Mouse (Mus musculus) right cerebral cortex, postnatal 10 days (tissue): ENCODE results near the gene Cyp2j5.
A peak's percentile ranks its signal among the peaks of the same experiment; 100 is the strongest.
"Not testable (repeated sequence)": the region's sequence is repeated elsewhere in the genome, so short reads cannot be mapped to it uniquely, and the experiment has no call there.

ENCODE experiments used
- DNase-seq, 2 experiments: peaks; one replicate each; pipeline ENCODE4 v3.0.0; 2021; ENCODE audit warnings: low spot score in 2 of 2

Gene Cyp2j5

DNA sequence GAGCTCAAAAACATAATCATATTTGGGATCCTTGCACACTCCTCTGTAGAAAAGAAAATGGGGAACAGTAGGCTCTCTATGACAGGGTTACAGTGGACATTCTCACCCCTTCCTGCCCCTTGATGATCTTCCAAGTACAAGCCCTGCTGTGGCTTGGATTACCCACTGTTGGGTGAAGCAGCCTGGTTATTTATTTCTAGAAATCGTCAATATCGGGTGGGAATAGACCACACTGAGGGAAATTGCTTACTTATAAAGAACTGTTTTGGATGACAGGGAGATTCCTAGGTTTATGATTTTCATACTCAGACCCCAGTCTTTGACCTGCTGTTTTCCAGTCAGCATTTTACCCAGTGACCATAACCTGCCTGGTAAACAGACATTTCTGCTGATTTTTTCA lies at the start of gene Cyp2j5:
Cyp2j5 (minus strand) TSS at position 164 of the 400 bp plus-strand sequence.
- DNase-seq = no peak

DNA sequence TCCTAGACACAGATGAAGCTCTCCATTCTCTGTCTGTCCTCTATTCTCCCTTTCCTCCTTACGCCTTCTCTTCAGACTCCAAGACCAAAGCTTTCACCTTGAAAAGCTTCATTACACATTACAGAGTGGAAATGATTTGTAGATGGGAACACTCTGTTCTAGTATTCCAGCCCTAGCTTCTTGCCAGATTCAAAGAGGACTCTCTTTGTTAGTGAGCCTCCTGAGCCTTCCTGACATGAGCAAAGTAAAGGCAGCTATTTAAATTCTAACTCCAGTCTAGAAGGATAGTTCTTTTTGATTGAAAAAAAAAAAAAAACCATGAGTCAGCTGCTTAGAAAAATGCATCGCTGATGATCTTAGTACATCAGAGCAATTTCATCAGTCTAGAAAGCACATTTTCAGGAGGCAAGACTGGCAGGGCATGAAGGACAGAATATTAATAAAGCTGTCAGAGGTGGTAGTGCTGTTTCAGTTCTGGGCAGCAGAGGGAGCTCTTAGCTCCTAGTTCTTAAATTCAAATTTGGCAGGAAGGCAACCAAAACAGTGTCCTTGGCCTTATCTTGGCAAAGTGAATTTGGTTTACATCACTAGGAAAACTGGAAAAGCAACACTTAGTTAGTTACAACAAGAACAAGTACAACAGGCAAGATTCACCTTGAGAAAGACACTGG lies 41.5 kb upstream of the Cyp2j5 start:
- DNase-seq = peak; percentile 70 to 77

DNA sequence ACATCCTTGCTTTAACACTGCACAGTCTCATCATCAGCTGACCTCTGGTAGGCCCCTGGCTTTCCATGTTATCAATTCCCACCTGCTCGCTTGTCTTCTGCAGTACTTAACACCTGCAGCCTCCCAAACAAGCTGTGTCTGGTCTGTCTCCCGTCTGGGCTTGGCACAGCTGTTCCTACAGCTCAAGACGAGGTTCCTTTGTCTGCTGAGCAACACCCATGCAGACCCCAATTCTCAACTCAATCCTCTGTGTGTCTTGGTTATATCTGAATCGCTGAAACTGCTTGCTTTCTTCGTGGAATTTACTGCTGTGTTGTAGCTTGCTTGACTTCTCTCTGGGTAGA lies 34.2 kb upstream of the Cyp2j5 start:
- no peak for DNase-seq

DNA sequence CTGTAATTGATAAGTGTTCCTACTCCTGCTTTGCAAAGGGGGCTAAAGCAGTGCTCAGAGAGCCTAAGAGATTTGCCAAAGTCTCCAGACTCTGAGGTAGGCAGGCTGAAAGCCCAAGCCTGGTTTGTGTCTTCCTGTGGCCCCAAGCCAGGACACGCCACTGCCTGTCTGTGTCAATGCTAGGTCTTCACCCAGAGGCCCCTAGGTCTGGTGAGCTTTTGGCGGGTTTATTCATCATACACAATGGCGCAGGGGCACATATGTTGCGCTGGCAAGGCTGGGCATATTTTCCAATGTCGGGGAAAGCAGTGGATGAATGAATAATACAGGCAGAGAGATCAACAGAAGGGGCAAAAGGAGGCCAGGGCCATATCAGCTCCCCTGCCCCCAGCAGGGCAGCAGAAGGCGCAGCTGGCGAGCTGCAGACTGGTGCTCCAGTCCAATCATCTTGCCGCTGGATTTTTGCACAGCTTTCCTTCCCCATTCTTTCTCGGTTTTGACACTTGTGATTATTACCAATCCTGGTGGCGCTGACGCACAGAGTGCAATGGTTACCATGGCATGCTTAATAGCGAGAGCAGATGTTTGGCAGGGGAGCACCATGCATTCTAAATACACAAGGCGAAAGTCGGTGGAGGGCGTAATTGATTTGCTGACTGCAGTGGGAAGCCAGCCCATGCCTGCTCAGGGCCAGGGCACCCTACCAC lies 33.7 kb upstream of the Cyp2j5 start:
- peak; percentile 42 to 62 for DNase-seq

DNA sequence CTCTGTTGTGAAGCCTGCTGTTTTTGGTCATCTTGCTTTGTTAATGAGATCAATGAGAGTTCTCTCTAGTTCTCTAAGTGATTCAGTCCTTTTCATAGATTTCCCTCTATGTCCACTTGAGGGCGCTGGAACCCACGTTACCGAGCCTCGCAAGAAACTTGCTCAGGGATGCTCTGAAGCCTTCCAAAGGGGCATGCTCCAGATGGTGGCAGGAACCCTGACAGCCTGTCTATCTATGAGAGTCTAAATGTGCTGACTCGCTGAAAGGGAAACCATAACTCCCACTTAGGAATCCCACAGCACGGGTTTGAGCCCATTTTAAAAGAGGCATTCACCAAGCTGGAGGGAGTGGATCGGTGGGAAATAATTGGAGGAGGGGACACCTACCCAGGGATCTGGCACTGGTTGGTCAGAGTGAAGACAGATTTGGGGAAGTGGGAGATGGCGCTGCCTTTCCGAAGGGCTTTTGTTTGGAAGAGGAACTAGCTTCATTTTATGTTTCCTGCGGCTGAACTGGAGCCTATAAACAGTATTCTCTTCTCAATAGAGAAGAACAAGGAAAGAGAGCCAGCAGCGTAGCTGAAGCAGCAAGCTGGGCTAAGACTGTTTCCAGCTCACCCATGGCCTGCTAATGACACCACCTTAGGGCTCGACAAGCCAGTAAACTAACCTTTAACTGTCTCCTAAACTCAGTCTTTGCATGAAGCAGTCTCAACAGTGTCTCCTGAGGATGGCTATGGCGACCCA lies 32.8 kb upstream of the Cyp2j5 start:
- peak; percentile 83 to 85 for DNase-seq

DNA sequence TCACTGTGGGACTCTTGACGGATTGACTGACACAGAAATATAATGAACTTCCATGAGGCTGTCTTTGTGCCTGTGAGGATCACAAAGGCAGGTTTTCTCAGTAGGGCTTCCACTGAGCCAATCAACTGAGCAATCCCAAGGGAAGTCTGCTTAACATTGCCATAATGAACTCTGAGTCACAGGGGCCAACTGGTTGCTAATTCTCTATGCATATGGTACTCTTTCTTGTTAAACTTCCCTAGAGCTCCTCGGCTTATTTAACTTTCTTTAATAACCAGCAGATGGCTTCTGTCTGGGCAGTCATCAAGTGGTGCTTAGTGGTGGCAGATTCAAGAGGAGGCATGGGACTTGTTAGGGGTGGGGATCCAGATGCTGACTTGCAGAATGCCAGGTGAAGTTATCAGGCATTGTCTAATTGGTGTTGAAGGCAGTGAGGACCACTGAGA lies 23.4 kb upstream of the Cyp2j5 start:
- no peak for DNase-seq

DNA sequence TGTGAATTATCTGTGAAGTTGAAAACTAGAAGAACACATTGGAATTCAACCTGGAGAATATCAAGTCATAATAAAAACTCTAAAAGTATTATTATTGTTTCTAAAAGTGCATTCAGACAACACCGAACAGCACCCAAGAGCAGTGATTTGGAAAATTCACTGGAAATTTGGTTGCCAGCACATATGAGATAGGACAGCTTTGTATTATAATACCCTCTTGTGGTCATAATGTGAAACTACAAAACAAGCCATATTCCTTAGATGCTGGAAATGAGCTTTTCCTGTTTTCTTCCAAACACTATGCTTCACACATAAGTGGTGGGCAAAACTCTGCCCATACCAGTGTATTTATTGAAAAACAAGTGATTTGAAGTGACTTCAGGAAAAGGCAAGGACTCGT lies 19.5 kb upstream of the Cyp2j5 start:
- no peak for DNase-seq

DNA sequence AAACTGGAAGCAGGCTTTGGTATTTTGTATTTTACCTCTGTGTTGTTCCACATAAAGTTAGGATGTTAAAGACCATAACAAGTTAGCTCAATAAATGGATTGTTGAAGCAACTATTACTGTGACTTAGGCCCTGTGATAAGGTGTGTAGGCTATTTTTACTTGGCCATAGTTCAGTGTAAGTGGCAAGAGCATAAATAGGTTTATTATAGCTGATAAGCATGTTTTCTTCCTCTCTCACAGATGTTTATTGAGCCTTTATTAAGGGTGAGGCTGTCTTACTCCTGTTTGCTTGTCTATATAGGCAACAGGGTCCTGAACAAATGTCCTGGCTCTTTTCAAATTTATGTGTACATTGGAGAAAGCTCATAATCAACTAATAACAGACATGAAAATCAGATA lies 17.0 kb upstream of the Cyp2j5 start:
- no peak for DNase-seq

DNA sequence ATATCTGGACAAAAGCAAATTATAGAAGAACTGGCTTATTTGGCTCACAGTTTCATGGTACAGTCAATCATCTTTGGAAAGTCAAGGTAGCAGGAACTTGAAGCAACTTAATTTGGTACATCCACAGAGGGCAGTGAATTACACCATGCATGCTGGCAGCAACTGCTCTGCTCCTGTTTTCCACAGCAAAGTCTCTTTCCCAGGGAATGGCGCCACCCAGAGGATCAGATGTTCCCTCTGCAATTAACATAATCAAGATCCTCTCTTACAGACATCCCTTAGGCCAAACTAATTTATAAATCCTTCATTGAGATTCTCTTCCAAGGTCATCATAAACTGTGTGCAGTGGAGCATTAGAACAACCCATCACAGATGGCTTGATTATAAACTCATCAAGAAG lies 16.3 kb upstream of the Cyp2j5 start:
- peak; percentile 28 to 60 for DNase-seq

DNA sequence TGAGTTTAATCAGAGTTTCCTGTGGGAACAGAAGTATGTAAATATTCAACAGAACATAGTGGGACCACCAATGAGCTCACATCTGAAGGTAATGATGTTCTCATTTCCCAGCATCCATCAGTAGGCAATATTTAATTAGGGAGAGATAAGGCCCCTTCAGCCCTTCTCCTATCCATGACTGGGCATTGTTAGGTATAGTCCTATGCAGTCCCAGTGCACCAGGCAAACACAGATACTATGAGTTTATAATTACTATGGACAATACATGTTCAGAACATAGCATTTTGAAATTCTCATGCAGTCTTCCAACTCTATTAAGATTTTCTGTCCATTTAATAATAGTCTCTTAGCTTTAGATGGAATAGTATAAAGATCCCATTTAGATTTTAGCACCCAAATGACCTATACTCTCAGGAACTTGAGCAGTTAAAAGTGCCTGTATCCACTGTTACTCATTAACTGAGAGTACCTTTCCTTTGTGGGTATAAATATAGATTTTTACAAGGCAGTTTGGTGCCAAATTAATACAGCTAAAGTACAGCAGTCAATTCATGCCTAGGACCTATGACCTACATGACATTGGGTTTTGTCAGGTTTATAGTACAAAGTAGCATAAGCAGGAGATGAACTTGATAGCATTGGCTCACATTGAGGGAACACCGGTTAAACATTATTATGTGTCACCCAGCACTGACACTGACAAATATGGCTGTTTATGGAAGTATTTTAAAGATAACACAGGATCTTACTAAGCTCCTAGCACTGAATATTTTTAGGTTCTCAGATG lies 907 bp upstream of the Cyp2j5 start:
- DNase-seq = no peak

DNA sequence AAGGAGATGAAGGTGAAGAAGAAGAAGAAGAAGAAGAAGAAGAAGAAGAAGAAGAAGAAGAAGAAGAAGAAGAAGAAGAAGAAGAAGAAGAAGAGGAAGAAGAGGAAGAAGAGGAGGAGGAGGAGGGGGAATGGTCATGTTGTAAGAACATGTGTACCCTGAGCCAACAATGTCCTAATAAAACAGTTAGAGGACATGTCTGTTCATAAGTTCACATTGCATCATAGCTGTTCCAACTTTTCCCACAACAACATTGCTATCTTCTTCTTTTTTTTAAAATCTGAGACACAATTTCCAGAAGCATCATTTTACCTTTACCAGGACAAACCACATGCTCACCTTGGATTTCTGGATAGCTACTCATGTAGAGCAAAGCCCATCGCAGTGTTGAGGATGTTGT lies 28.5 kb downstream of the Cyp2j5 start:
- DNase-seq = no peak

DNA sequence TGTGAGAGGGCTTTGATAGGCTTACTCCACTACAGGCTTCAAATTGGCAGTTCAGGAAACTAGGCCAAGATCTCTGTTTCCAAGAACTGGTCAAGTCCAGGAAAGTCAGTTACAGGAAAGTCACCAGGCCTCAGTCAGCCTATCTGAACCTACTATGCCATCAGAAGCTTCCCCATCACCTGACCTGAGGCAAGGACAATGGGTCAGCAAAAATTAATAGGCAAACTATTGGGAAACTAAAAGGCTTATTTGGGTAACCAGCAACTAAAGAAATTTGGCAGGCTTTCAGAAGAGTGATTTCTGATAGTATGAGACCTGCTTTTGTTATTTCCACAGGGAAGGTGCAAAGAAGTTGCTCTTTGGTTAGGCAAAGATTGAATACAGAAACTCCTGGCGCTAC lies 41.5 kb downstream of the Cyp2j5 start:
- no peak for DNase-seq

DNA sequence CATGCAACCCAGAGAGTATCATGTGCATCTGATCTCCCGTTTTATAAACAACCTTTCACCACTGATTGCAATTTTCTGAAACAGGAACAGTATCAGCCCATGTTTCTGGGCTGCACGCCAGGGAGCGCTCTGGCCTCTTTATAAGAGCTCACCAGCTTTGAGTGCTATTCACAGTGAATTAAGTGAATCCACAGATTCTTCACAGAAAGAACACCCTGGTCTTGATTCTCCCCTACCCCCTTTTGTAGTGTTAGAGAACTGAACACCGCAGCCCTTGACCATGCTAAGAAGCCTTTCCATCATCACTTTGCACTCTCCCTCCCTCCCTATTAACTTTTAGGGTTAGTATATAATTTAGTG lies 72.2 kb downstream of the Cyp2j5 start:
- peak; percentile 86 to 87 for DNase-seq

DNA sequence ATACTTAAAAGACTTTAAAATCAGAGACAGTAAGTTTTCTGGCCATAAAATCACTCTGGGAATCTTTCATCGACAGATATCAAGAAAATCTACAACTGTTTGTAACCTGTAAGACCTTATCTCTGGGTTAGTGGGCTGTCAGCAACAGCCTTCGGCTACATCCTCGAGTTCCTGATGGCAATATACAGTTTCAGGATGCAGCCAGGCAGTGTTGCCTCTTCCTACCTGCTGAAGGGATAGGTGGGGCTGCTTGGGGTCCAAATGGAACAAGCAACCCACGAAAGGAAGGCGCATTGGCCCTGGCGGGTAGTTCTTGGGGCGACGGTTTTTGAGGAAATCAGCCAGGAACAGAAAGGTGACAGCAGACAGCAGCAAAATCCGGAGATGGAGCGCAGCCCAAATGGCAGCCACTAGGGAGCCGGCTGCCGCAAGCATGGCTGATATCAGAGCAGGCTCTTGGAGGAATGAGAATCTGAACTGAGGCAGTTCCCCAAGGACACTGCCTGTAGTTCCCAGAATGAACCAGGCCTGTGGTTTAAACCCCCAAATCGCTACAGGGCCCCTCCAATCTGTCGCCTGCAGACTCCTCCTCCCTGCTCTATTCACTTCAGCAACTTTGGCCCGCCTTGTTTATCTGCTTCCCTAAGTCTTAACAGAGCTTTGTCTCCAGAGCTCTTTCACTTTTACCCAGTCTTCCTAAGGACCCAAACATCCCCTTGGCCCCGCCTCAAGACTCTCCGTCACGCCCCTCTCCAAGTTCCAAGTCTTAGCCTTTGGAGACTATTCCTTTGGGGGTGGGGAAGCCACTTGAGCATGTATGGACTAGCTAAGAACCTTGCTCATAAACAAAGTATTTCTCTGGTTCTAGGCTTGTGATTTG lies 72.8 kb downstream of the Cyp2j5 start, which contains the start of gene Cyp2j9:
Cyp2j9 (minus strand) TSS at position 668 of the 880 bp plus-strand sequence.
- DNase-seq = peak; percentile 63 to 70

DNA sequence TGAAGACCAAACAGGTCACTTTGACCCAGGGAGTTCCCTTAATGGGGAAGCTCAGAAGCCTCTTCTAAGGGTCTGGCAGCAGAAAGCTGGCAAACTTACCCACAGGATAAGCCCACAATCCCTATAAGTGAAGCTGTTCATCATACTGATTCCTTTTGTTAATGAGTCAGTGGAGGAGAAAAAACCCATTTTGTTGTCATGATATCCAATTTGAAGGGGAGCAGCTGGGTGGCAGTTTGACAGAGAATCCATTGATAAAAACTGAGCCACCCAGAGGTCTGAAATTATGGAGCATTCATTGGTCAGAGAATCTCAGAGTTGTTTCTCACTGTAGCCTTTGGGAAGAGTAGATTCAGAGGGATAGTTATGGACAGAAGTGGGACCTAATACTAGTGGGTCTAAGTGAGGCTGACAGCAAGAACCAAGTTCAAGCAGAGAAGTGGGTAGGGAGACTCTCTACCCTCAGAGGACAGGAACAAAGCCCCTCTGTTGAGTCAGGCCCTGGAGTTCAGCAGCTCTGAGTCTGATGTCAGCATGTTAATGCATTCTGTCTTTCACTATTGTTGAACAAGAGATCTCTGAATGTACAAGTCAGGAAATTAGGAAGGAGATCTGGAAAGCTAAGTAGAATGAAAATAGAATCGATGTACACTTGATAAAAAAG lies 82.4 kb downstream of the Cyp2j5 start:
- peak in 1 of 2 experiments; percentile 18 for DNase-seq

DNA sequence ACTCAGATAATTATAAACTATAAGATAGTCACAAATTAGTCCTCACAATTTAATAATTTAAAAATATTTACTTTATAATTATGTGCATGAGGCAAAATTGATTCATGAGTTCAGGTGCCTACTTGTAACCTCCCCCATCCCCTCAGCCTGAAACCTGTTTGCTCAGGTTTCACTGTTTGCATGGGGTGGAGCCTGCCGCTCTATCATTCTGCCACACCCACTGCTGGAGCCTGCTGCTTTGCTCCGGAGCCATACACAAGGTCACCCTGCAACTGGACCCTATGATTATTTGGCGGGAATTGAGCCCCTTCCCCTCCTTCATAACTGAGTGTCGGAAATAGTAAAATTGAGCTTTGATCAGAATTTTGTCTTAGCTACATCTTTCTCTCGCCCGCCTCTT lies 83.6 kb downstream of the Cyp2j5 start:
- DNase-seq = not testable (repeated sequence)
